In genomic region chr13:53244151-53244550, GRCm38 (mm10) we compare ENCODE assay signal across 15 mouse cellular contexts. TPM values are rescaled to one million over a fixed set of nuclear protein-coding genes. Genes with fewer than 3 reads are reported as not detected.
DNase-seq lines count a peak whose midpoint lies in the region; ATAC-seq and TF ChIP-seq lines count a peak whose summit lies in the region.
"Had no signal": no experiment of that assay in that cellular context is flagged by ENCODE, and none has a peak within 500 bp of the region (broad histone marks: within the 10 kb centered on the region; RNA-seq: fewer than 3 reads in every experiment).

No protein-coding gene starts in this region.

- no peak for TF ChIP-seq EP300 in stomach, postnatal 0 days (optimal IDR thresholded peaks at IDR 0.05)

- H3K9ac ChIP-seq in kidney, embryonic 16.5 days (replicated peaks; ENCODE audit: low read length), result no peak overlapping the region
- no peak overlapping the region for H3K9ac ChIP-seq in stomach, embryonic 14.5 days (replicated peaks; ENCODE audit: low read depth, low read length)
- no peak overlapping the region for H3K9ac ChIP-seq in stomach, postnatal 0 days (ENCODE audit: low read length)
- H3K9ac ChIP-seq: limb, embryonic 15.5 days; neural tube, embryonic 12.5 days had no signal

- H3K9me3 ChIP-seq in kidney, embryonic 16.5 days (ENCODE audit: low read length), result peaks cover 5% of the 10 kb centered on the region; the same call in 1 of the 2 replicates
- H3K9me3 ChIP-seq in stomach, embryonic 14.5 days (ENCODE audit: control insufficient read depth, low read depth, low read length), result peaks cover 6% of the 10 kb centered on the region; the same call in 1 of the 2 replicates
- no peaks in the 10 kb centered on the region; the same call in 1 of the 2 replicates for H3K9me3 ChIP-seq in stomach, postnatal 0 days (ENCODE audit: control insufficient read depth, low read length)
- H3K9me3 ChIP-seq: limb, embryonic 15.5 days; neural tube, embryonic 12.5 days had no signal

- intact Hi-C loops in heart, postnatal 25 days (cut with DNase I), result no loop called here

- no peak overlapping the region for H3K4me2 ChIP-seq in kidney, embryonic 16.5 days (replicated peaks; ENCODE audit: low read depth, low read length)
- H3K4me2 ChIP-seq in stomach, embryonic 14.5 days (replicated peaks; ENCODE audit: low read depth, low read length), result no peak overlapping the region
- no peak overlapping the region for H3K4me2 ChIP-seq in stomach, postnatal 0 days (replicated peaks; ENCODE audit: low read depth)
- H3K4me2 ChIP-seq: limb, embryonic 15.5 days; neural tube, embryonic 12.5 days had no signal

- no peak overlapping the region for H3K27ac ChIP-seq in kidney, embryonic 16.5 days (ENCODE audit: low read length)
- 0 out of 2 replicates have a peak overlapping the region, but pooled peaks have one; percentile 4 for H3K27ac ChIP-seq in stomach, embryonic 14.5 days (ENCODE audit: low read length)
- no peak overlapping the region for H3K27ac ChIP-seq in stomach, postnatal 0 days (replicated peaks)
- H3K27ac ChIP-seq: limb, embryonic 15.5 days; neural tube, embryonic 12.5 days had no signal

- 0 out of 2 replicates have a peak, but pooled peaks have one; percentile 25 for ATAC-seq in kidney, embryonic 16.5 days (ENCODE audit: low FRiP score, low TSS enrichment)
- no peak for ATAC-seq in stomach, embryonic 14.5 days (ENCODE audit: insufficient number of reproducible peaks, insufficient read depth, low FRiP score, low read depth)
- ATAC-seq in stomach, postnatal 0 days (ENCODE audit: low FRiP score, low TSS enrichment), result no peak

- H3K27me3 ChIP-seq in kidney, embryonic 16.5 days (ENCODE audit: insufficient read depth, low read length), result no peaks in the 10 kb centered on the region
- no peaks in the 10 kb centered on the region for H3K27me3 ChIP-seq in stomach, embryonic 14.5 days (ENCODE audit: control insufficient read depth, insufficient read depth, low read length)
- H3K27me3 ChIP-seq in stomach, postnatal 0 days (ENCODE audit: control insufficient read depth, insufficient read depth, low read length), result no peaks in the 10 kb centered on the region
- H3K27me3 ChIP-seq: limb, embryonic 15.5 days; neural tube, embryonic 12.5 days had no signal

- TF ChIP-seq CTCF in stomach, postnatal 0 days (IDR thresholded peaks at IDR 0.05; ENCODE audit: low read depth), result no peak

- WGBS in kidney, embryonic 16.5 days, result 30% methylated on average over 8 of the region's 8 CpGs
- WGBS in stomach, embryonic 14.5 days, result 53% methylated on average over 8 of the region's 8 CpGs
- WGBS in stomach, postnatal 0 days, result 32% methylated on average over 8 of the region's 8 CpGs

- peaks cover 40% of the 10 kb centered on the region for H3K4me1 ChIP-seq in kidney, embryonic 16.5 days (ENCODE audit: insufficient read depth, low read length)
- H3K4me1 ChIP-seq in stomach, embryonic 14.5 days (ENCODE audit: control insufficient read depth, insufficient read depth, low read length), result peaks cover 33% of the 10 kb centered on the region
- no peaks in the 10 kb centered on the region for H3K4me1 ChIP-seq in stomach, postnatal 0 days (replicated peaks; ENCODE audit: control insufficient read depth, insufficient read depth)

- no peaks in the 10 kb centered on the region; the same call in 1 of the 2 replicates for H3K36me3 ChIP-seq in kidney, embryonic 16.5 days (ENCODE audit: insufficient read depth, low read length)
- no peaks in the 10 kb centered on the region for H3K36me3 ChIP-seq in stomach, embryonic 14.5 days (ENCODE audit: control insufficient read depth, insufficient read depth, low read length)
- H3K36me3 ChIP-seq in stomach, postnatal 0 days (ENCODE audit: control insufficient read depth, insufficient read depth, low read length), result no peaks in the 10 kb centered on the region
- H3K36me3 ChIP-seq: neural tube, embryonic 12.5 days had no signal

- no peak overlapping the region for H3K4me3 ChIP-seq in kidney, embryonic 16.5 days (ENCODE audit: low read length)
- H3K4me3 ChIP-seq in stomach, embryonic 14.5 days (ENCODE audit: low read depth, low read length), result no peak overlapping the region
- H3K4me3 ChIP-seq in stomach, postnatal 0 days (ENCODE audit: low read depth, low read length), result no peak overlapping the region
- H3K4me3 ChIP-seq: limb, embryonic 15.5 days; neural tube, embryonic 12.5 days had no signal

- DNase-seq in heart, adult 11 months, result peak; percentile 86
- DNase-seq in heart, postnatal 25 days (ENCODE audit: low spot score), result no peak
- DNase-seq in kidney, adult 18-20 months, result no peak
- no peak for DNase-seq in stomach, postnatal 0 days (ENCODE audit: low spot score)
- no peak for DNase-seq in gastrocnemius, postnatal 25 days
- DNase-seq: cerebellum, adult 11 months; cerebellum, postnatal 36 days; heart, postnatal 4 days; lung, adult 2 months; right cerebral cortex, postnatal 25 days had no signal

RNA-seq across cellular contexts. Expression of gene Ror2, which starts 41.8 kb away (rescaled TPM):
- total RNA-seq in heart, postnatal 25 days (2021), result 1 to 10 TPM; 1.5 to 1.8 TPM
- polyA plus RNA-seq in kidney, embryonic 16.5 days (2015; fragmentation: Nextera tagmentation; extraction: Ambion mirVana), result 9.9 and 10.4 TPM in 2 replicates
- polyA plus RNA-seq in stomach, embryonic 14.5 days (2014; fragmentation: Nextera tagmentation; extraction: Ambion mirVana), result 13.9 and 14.0 TPM in 2 replicates
- polyA plus RNA-seq in stomach, postnatal 0 days (2015; fragmentation: Nextera tagmentation; extraction: Ambion mirVana), result 5.7 and 6.9 TPM in 2 replicates
- under 1 TPM; 0.83 to 0.90 TPM for total RNA-seq in gastrocnemius, postnatal 25 days (2021)
- total RNA-seq: megakaryocyte-erythroid progenitor cell, adult 5-6 weeks had no signal
